Mouse (Mus musculus) liver, embryonic 14.5 days (tissue): ENCODE measurements around the gene Sema4d.

Experiments used
- CTCF ChIP-seq: IDR thresholded peaks from 2 replicates; pipeline ENCODE4 v1.5.1; 2016; ENCODE audit warnings: antibody characterized with exemption, low read depth, control low read depth
- EP300 ChIP-seq: IDR thresholded peaks from 2 replicates; pipeline ENCODE4 v1.6.1; 2016; ENCODE audit warnings: antibody characterized with exemption, low read depth

- TF ChIP-seq CTCF (peak; percentile 93), EP300 (no peak)
Measured at GRCm38 (mm10) chr13:51839250-51840026, 45.9 kb upstream of the Sema4d start.
